Mouse (Mus musculus) limb, embryonic 15.5 days (tissue): ENCODE data around the gene Mylpf. TPM values are rescaled to one million over a fixed set of nuclear protein-coding genes. Genes with fewer than 3 reads are reported as not detected.

Experiments used
- ATAC-seq: fragments of 200-750 bp; cut with Nextera tagmentation; 2 replicates; pipeline ENCODE4 v1.8.0; 2017; ENCODE audit warnings: low read depth, moderate TSS enrichment; ENCODE audit not compliant: insufficient number of reproducible peaks, low FRiP score, low TSS enrichment
- H3K27ac ChIP-seq: fragments of 300-500 bp; sonication (generic); 2 replicates; pipeline ENCODE4 v1.5.1; 2015; ENCODE audit warnings: moderate library complexity, mild to moderate bottlenecking, inconsistent platforms
- H3K27me3 ChIP-seq: fragments of 300-500 bp; sonication (generic); 2 replicates; pipeline ENCODE4 v1.6.1; 2015; ENCODE audit warnings: inconsistent platforms
- H3K36me3 ChIP-seq: fragments of 300-500 bp; sonication (generic); 2 replicates; pipeline ENCODE4 v1.6.1; 2015; ENCODE audit warnings: inconsistent platforms
- H3K4me1 ChIP-seq: fragments of 300-500 bp; sonication (generic); 2 replicates; pipeline ENCODE4 v1.6.1; 2015; ENCODE audit warnings: inconsistent platforms
- H3K4me2 ChIP-seq: fragments of 300-500 bp; sonication (generic); 2 replicates; pipeline ENCODE4 v1.6.1; 2015; ENCODE audit warnings: mild to moderate bottlenecking, inconsistent platforms
- H3K4me3 ChIP-seq: fragments of 300-500 bp; sonication (generic); 2 replicates; pipeline ENCODE4 v1.5.1; 2015; ENCODE audit warnings: mild to moderate bottlenecking, inconsistent platforms
- H3K9ac ChIP-seq: fragments of 300-500 bp; sonication (generic); 2 replicates; pipeline ENCODE4 v1.6.1; 2015; ENCODE audit warnings: inconsistent platforms
- H3K9me3 ChIP-seq: fragments of 300-500 bp; sonication (generic); 2 replicates; pipeline ENCODE4 v1.6.1; 2016; ENCODE audit warnings: inconsistent platforms
- WGBS: fragments of 180-500 bp; shearing (Covaris S2); methylation state at CpG from one replicate; pipeline ENCODE4 v1.1.7; 2015; 5-methylcytosine and 5-hydroxymethylcytosine counted together
- polyA plus RNA-seq: library from polyadenylated mRNA; unstranded; fragments of >200 nt; fragmentation: Nextera tagmentation; extraction: Ambion mirVana; gene quantifications from 2 replicates; pipeline ENCODE4 v1.2.1, GENCODE M21; 2015

The Mylpf gene
- polyA plus RNA-seq, 1 experiment from 2014 or later, result 422 TPM

DNA sequence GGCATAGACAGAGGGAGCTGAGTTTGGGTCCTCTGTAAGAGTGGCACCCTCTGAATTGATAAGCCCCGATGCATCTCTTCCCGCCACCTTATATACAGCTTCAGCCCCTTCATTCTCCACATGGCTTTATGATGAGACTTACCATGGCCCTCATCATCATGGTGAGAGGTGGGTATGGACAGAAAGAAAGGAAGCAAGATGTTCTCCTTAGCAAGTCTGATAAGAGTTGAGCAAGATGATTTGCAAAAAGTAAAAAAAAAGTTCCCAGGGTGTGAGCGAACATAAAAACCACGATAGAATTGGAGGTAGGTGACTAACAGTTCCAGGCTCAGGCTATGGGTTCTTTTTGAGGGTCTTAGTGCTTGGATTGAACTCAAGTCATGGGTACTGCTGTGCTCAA lies 10.0 kb downstream of the Mylpf start:
- Histone ChIP-seq H3K4me2 (no peak overlapping the region), H3K9ac (no peak overlapping the region), H3K27ac (no peak overlapping the region), H3K27me3 (no peaks in the 10 kb centered on the region), H3K4me3 (no peak overlapping the region), H3K4me1 (peaks cover 19% of the 10 kb centered on the region), H3K9me3 (no peaks in the 10 kb centered on the region), H3K36me3 (no peaks in the 10 kb centered on the region)
- no peak for ATAC-seq
- 81% methylated on average over 4 of the region's 4 CpGs for WGBS

DNA sequence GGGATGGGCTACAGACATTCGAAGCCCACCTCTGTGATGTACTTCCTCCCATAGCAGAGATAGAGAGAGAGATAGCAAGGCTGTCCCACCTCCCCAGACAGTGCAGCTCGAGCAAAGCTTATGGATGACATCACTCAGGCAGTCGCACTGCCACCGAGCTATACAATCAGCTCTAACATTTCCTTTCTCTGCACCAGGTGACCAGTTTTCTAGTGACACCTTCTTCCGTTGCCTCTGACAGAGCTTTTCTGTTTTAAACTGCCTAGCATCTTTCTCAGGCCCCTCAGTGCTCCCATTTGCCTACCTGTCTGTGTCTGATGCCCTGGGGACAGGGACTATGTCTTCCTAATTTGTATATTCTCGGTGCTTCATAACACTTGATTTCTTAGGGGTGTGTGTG lies 11.8 kb downstream of the Mylpf start:
- H3K4me1 ChIP-seq, result peaks cover 2% of the 10 kb centered on the region
- no peak overlapping the region for H3K4me2 ChIP-seq
- 69% methylated on average over 6 of the region's 6 CpGs for WGBS
- H3K4me3 ChIP-seq, result no peak overlapping the region
- H3K27ac ChIP-seq, result no peak overlapping the region
- H3K9ac ChIP-seq, result no peak overlapping the region
- ATAC-seq, result no peak
- no peaks in the 10 kb centered on the region for H3K36me3 ChIP-seq
- H3K27me3 ChIP-seq, result no peaks in the 10 kb centered on the region
- no peaks in the 10 kb centered on the region for H3K9me3 ChIP-seq

DNA sequence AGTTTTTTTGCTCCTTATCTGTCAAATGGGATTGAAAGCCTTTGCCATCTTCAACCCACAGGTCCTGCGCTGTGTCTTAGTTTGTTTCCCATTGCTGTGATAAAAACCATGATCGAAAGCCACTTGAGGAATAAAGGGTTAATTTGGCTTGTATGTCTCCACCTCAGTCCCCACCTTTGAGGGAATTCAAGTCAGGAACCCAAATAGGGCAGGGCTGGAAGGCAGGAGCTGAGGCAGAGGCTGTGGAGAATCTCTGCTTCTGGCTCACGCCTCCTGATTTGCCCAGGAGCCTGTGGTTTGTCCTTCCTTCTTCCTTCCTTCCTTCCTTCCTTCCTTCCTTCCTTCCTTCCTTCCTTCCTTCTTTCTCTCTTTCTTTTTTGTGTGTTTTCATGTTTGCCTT lies 14.4 kb downstream of the Mylpf start:
- Histone ChIP-seq H3K9ac (no peak overlapping the region), H3K36me3 (no peaks in the 10 kb centered on the region)
- WGBS, result 93% methylated on average over 3 of the region's 3 CpGs

DNA sequence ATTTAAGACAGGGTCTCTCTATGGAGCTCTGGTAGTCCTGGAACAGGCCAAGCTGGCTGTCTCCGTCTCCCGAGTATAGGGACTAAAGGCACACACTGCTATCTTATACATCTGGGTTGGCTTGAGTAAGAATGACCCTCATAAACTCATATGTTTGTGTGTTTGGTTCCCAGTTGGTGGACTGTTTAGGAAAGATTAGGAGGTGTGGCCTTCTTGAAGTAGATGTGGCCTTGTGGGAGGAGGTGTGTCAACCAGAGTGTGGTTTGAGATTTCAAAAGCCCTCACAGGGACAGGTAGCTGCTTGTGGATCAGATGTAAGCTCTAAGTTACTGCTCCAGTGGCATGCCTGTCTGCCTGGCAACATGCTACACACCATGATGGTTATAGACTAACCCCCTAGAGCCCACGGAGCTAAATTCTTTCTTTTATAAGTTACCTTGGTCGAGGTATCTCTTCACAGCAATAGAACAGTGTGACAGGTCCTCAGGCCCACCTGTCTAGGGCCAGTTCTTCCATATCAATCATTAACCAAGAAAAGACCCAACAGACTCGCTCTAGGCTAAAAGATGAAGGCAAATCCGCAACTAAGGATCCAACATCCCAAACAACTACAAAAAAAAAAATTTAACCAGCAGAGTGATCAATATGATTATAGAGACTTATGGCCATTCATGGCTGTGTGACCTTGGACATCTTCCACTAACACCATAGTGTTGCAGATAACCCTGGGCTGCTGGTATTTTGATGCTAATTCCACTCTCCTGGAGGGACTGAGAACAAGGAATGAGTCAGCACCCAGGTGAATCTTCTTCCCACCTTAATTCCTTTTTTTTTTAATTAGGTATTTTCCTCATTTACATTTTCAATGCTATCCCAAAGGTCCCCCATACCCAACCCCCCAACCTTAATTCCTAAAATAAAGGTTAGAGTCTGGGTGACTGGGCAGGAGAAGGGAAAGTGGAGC lies 15.1 kb downstream of the Mylpf start:
- H3K9ac ChIP-seq, result no peak overlapping the region
- no peak overlapping the region for H3K4me3 ChIP-seq
- 80% methylated on average over 6 of the region's 6 CpGs for WGBS
- H3K36me3 ChIP-seq, result no peaks in the 10 kb centered on the region
- no peaks in the 10 kb centered on the region for H3K9me3 ChIP-seq
- H3K4me2 ChIP-seq, result no peak overlapping the region
- H3K4me1 ChIP-seq, result no peaks in the 10 kb centered on the region
- no peak overlapping the region for H3K27ac ChIP-seq
- no peak for ATAC-seq
- H3K27me3 ChIP-seq, result no peaks in the 10 kb centered on the region

More for the DNA sequence above, 14.4 kb downstream of the Mylpf start:
- Histone ChIP-seq H3K4me3 (no peak overlapping the region), H3K27me3 (no peaks in the 10 kb centered on the region), H3K4me1 (no peaks in the 10 kb centered on the region), H3K4me2 (no peak overlapping the region), H3K27ac (no peak overlapping the region), H3K9me3 (no peaks in the 10 kb centered on the region)
- ATAC-seq, result no peak

DNA sequence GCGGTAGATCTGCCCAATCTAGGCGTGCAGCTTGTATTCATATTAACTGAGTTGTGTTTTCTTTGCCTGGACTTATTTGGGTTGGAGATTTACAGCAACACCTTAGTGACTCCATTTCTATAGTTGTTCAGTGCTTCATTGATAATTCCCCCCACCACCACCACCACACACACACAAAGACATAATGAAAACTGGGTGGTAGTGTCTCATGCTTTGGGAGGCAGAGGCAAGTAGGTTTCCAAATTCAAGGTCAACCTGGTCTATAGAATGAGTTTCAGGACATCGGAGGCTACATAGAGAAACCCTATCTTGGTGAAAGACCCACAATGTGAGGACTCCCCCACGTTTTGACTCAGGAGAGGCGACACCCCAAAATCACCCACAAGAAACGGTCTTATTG lies 15.9 kb downstream of the Mylpf start:
- Histone ChIP-seq H3K27ac (no peak overlapping the region), H3K36me3 (peaks cover 6% of the 10 kb centered on the region), H3K9ac (no peak overlapping the region), H3K4me2 (no peak overlapping the region), H3K9me3 (no peaks in the 10 kb centered on the region), H3K27me3 (no peaks in the 10 kb centered on the region), H3K4me1 (0 out of 2 replicates have a peak, but pooled peaks cover 3% of the 10 kb centered on the region), H3K4me3 (no peak overlapping the region)
- 89% methylated on average over 6 of the region's 6 CpGs for WGBS
- ATAC-seq, result no peak

DNA sequence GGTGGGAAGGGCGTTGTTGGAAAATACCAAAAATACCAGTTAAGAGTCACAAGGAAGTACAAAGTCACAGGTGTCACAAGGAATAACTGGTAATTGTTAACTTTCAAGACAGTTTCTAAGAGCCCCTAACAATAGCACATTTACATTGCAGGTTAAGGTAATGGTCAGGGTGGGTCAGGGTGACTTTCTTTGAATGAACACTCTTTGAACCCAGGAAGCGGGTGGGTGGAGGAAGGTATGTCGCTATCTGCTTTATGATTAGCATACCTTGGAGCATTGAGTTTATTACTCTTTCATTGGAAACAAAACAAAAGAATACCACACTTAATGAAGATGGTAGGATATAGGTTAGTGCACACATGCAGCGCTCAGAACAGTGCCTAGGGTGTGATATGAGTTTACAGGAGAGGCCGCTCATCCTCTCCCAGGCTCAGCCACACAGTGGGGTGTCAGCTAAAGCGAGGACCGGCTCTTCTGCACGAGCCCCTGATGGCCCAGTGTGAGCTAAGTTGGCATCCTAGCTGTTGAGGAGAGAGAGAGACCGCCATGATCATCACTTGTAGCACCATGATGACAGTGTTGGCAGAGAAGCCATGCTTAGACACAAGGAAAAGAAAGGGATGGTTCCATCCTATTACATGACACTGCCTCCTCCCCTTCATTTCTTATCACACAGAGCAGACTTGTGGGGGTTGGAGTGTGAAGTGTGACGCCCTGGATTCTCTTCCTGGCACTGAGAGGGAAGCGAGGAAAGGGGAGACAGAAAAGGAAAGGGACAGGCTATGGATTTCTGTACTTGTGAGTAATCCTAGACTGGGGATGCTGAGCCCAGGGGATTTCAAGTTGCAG lies 16.7 kb downstream of the Mylpf start:
- 78% methylated on average over 11 of the region's 11 CpGs for WGBS

DNA sequence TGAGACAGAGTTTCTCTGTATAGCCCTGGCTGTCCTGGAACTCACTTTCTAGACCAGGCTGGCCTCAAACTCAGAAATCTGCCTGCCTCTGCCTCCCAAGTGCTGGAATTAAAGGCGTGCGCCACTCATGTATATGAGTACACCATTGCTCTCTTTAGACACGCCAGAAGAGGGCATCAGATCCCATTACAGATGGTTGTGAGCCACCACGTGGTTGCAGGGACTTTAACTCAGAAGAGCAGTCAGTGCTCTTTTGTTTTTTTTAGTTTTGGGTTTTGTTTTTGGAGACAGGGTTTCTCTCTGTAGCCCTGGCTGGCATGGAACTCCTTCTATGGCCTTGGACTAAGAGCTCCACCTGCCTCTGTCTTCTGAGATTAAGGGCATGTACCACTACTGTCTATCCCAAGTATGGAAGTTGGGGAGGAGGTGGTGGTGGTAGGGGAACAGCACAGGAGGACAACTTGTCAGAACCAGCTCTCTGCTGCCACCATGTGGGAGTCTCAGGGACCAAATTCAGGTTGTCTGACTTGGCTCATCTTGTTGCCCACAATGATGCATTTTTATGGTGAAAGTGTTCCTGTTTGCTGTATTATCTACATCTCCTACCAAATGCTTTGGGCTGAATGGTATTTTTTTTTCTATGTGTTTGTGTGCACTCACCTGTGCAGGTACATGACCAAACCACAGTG lies 20.1 kb downstream of the Mylpf start:
- H3K4me1 ChIP-seq, result peaks cover 27% of the 10 kb centered on the region
- H3K4me2 ChIP-seq, result no peak overlapping the region
- WGBS, result 59% methylated on average over 4 of the region's 4 CpGs

More for the DNA sequence above, 16.7 kb downstream of the Mylpf start:
- Histone ChIP-seq H3K9ac (no peak overlapping the region), H3K4me3 (no peak overlapping the region), H3K27me3 (no peaks in the 10 kb centered on the region), H3K36me3 (peaks cover 13% of the 10 kb centered on the region), H3K4me1 (peaks cover 10% of the 10 kb centered on the region), H3K27ac (no peak overlapping the region), H3K9me3 (no peaks in the 10 kb centered on the region), H3K4me2 (no peak overlapping the region)
- no peak for ATAC-seq

DNA sequence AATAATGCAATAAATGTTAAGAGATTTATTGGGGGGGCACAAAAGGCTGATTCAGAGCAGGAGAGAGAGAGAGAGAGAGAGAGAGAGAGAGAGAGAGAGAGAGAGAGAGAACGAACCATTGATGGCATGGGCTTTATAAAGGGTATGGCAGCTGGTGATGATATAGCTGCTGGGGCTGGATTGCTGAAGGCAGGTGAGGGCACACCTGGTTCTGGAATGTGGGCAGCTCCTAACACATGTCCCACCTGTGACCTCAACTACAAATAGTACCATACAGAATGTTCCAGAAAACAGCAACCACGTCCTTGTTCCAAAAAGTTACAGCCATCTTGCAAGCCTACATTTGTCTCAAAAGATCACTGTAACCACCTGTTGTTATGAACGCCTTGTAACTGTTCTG lies 22.7 kb downstream of the Mylpf start:
- 40% methylated on average over 3 of the region's 3 CpGs for WGBS
- H3K4me1 ChIP-seq, result peaks cover 34% of the 10 kb centered on the region
- no peak for ATAC-seq
- H3K4me3 ChIP-seq, result peak overlapping the region; percentile 96
- no peak overlapping the region for H3K27ac ChIP-seq
- H3K36me3 ChIP-seq, result peaks cover 34% of the 10 kb centered on the region
- no peaks in the 10 kb centered on the region for H3K9me3 ChIP-seq
- no peaks in the 10 kb centered on the region for H3K27me3 ChIP-seq
- peak overlapping the region; percentile 95; the same call in 1 of the 2 replicates for H3K9ac ChIP-seq
- H3K4me2 ChIP-seq, result peak overlapping the region; percentile 64

More for the DNA sequence above, 20.1 kb downstream of the Mylpf start:
- no peak overlapping the region for H3K4me3 ChIP-seq
- H3K36me3 ChIP-seq, result peaks cover 15% of the 10 kb centered on the region
- H3K9ac ChIP-seq, result no peak overlapping the region
- no peaks in the 10 kb centered on the region for H3K27me3 ChIP-seq
- no peaks in the 10 kb centered on the region for H3K9me3 ChIP-seq
- H3K27ac ChIP-seq, result no peak overlapping the region
- ATAC-seq, result no peak

DNA sequence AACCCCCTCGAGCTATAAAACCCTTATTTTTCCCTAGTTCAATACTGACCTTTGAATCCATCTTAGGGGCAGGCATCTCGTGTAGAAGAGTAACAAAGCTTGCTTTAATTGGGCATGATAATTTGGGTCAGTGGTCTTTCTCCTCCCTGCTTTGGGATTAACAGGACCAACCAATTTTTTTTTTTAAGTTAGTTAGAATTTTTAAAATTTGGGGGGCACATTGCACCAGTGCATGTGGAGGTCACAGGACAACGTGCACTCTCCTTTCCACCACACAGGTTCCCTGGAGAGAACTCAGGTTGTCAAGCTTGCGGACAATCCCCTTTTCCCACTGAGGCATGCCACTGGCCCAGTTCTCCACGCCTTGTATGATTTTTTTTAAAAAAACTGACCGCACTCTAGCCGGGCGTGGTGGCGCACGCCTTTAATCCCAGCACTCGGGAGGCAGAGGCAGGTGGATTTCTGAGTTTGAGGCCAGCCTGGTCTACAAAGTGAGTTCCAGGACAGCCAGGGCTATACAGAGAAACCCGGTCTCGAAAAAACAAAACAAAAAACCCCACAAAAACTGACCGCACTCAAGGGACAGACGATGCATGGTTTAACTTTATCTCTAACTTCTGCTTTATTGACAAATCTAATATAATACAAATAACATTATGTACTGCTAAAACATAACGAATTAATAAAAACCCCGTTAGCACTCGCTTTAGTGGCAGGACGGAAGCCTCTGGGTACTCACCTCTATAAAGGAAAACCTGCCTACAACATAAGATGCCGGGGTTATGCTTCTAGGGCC lies 23.3 kb downstream of the Mylpf start:
- no peak for ATAC-seq
- 6% methylated on average over 20 of the region's 20 CpGs for WGBS
- Histone ChIP-seq H3K27me3 (no peaks in the 10 kb centered on the region), H3K36me3 (peaks cover 40% of the 10 kb centered on the region), H3K9me3 (no peaks in the 10 kb centered on the region), H3K9ac (peak overlapping the region; percentile 95), H3K4me3 (peak overlapping the region; percentile 96), H3K4me1 (peaks cover 34% of the 10 kb centered on the region), H3K27ac (peak overlapping the region; percentile 97), H3K4me2 (peak overlapping the region; percentile 64)

DNA sequence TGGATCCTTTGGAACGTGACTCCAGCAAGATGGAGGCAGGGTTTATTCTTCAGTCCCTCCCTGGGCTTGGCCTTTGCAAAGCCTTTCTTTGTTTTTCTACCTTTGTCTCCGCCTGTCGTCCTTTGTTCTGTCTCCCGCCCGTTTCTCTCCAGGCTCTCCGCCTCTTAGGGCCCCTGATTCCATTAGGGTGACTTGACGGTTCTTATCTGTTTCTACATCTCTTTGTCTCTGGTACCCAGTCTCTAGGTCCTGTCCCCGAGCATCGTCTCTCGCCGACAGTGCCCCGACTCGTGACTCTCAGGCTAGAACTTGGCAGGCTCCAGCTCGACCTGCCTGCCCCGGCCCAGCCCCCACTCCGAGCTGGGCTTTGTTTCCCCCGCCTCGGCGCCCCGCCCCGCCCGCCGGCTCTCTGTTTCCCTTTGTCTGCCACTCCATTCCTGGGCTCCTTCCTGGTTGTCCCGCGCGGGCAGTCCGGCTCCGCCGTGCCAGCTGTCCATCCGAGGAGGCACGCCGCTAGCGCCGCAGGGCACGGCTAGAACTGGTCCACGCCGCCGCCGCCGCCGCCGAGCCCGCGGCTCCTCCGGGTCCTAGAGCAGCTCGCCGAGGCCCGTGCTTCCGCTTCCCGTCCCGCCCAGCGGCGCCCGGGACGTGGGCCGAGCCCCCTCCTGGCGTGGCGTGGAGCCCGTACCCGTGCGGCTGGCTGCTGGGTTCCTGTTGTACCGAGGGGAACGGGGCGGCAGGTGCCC lies 24.1 kb downstream of the Mylpf start, which contains the start of the genes Zfp553 and Sept1:
TSS of gene Zfp553 (plus strand) at position 440 of the 746 bp plus-strand sequence.
TSS of gene Sept1 (minus strand) at position 509 of the 746 bp plus-strand sequence.
- Histone ChIP-seq H3K4me2 (peak within 1 kb of the TSS; percentile 64), H3K4me3 (peak within 1 kb of the TSS; percentile 96), H3K9me3 (no peaks in the 10 kb centered on the region), H3K9ac (peak within 1 kb of the TSS; percentile 95), H3K27ac (peak within 1 kb of the TSS; percentile 97), H3K4me1 (peaks cover 34% of the 10 kb centered on the region), H3K36me3 (peaks cover 48% of the 10 kb centered on the region), H3K27me3 (no peaks in the 10 kb centered on the region)
- under 1% methylated on average over 64 of the region's 64 CpGs for WGBS
- ATAC-seq, result peak; percentile 90
